Mouse (Mus musculus) brown adipose tissue, adult 24 weeks (tissue): ENCODE measurements around the gene 1810062G17Rik. TPM values are rescaled to one million over a fixed set of nuclear protein-coding genes. Genes with fewer than 3 reads are reported as not detected.

Experiments used
- H3K27ac ChIP-seq: fragments of 200-500 bp; replicated peaks from 2 replicates; pipeline ENCODE4 v1.5.1; 2012; ENCODE audit warnings: low read depth, mild to moderate bottlenecking, low read length
- H3K4me1 ChIP-seq: fragments of 200-500 bp; 2 replicates; pipeline ENCODE4 v1.6.1; 2012; ENCODE audit warnings: low read length, mixed read lengths; ENCODE audit not compliant: control insufficient read depth, insufficient read depth, insufficient read length
- H3K4me3 ChIP-seq: fragments of 200-500 bp; 2 replicates; pipeline ENCODE4 v1.5.1; 2012; ENCODE audit warnings: low read depth, mild to moderate bottlenecking, low read length, moderate library complexity; ENCODE audit not compliant: insufficient read depth
- polyA plus RNA-seq: library from polyadenylated mRNA; stranded (reverse); fragments of >200 nt; gene quantifications from 2 replicates; pipeline ENCODE4 v1.2.4, GENCODE M21; 2012; ENCODE audit not compliant: missing spikeins, insufficient read depth, insufficient read length

1810062G17Rik gene
- polyA plus RNA-seq, 1 experiment, result 3.8 TPM

DNA sequence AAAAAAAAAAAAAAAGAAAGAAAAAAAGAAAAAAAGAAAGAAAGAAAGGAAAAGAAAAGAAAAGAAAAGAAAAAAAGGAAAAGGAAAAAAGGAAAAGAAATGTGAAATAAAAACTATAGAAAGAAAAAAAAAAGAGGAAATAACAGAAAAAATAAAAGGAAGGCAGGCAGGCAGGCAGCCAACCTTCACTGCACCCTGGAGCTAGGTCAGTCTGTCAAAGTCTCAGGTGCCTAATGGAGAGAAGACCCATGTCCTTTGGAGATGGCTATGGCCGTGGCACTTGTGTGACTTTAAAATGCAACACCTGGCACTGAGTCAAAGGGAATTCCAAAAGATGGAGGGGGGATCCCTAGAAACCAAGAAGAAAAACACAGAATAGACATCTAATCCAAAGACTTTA is 12.6 kb downstream of the 1810062G17Rik start:
- no peak overlapping the region for H3K4me3 ChIP-seq
- H3K27ac ChIP-seq, result no peak overlapping the region
- no peaks in the 10 kb centered on the region for H3K4me1 ChIP-seq

DNA sequence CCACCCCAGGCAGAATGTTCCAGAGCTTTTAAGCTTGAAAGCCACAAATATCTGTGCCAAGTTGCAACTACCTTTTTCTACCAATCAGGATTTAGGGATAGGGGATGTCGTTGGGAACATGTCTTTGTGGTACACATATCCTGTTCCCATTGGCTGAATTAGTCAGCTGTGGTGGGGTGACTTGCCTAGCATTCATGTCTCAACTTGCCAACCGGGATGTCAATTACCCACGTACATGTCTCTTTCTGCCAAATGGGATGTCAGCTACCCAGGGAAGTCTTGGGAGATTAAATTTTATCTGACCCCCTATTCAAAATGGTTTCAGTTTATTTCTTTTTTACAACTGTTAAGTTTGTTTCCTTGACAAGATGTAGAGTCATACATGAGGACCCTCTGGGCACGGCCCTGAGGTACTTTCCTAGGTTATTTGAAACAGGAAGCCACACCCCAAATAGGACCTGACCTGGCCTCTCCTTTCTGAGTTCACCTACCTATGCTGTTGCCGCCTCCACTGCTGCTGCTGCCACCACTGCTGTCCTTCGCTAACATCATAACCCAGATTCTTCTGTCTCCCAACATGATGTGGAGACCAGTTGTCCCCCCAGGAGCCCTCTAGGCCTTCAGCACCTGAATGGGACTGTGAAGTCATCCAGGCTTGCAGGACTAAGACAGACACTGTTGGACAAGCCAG is 13.3 kb downstream of the 1810062G17Rik start:
- H3K4me1 ChIP-seq, result no peaks in the 10 kb centered on the region
- no peak overlapping the region for H3K4me3 ChIP-seq
- H3K27ac ChIP-seq, result no peak overlapping the region

DNA sequence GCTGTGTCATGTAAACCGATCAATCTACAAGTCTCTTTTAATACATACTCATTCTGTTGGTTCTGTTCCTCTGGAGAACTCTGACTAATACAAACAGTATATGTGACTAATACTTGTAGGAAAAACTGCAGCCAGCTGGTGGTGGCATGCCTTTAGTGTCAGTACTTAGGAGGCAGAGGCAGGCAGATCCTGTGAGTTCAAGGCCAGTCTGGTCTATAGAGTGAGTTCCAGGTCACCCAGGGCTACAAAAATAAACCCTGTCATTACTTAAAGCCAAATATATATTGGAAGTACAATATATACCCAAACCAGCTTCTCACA is 13.8 kb downstream of the 1810062G17Rik start:
- Histone ChIP-seq H3K27ac (no peak overlapping the region), H3K4me1 (no peaks in the 10 kb centered on the region), H3K4me3 (no peak overlapping the region)

DNA sequence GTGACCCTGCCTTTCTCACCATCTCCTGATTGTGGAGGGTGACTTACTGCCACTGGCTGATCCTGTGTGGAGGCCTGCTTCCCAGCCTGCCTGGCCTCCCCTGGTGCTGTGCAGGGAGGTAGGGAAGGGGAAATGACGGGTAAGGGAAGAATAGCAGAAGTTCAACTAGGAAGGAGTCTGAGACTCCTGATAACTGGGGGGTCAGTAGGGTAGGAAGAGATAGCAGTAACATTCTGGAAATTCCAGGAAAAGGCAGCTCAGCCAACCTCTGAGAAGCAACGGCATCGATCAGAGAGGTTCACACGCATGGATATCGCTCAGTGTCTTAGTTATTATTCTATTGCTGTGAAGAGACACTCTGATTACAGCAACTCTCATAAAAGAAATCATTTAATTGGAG is 15.8 kb downstream of the 1810062G17Rik start:
- Histone ChIP-seq H3K4me3 (no peak overlapping the region), H3K27ac (no peak overlapping the region), H3K4me1 (no peaks in the 10 kb centered on the region)

DNA sequence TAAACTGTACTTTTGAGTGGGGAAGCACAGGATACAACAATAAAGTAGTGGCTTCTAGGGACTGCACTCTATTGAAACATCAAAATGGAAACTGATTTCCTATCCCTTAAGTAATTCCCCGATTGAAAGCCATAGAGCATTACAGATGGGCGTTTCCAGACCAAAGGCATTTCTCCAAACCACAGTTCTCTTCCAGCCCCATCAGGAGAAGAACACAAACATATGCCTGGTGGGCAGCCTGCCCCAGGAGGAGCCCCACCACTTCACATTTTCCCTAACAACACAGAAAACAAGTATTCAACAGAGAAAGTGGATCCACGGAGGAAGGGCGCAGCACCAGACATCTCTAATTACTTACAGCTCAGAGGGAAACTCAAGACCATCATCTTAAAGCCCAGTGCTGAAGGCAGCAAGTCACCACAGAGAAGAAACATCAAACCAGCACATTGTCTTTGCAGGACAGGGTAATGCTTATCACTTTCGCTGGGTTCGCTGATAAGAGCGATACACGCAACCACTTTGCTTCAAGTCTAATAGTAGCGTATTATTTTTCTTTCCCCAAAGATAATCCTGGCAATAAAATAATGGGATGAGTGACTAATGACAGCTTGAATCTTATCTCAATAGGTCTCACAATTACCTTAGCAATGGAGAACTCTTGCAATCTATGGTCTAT is 17.1 kb downstream of the 1810062G17Rik start:
- Histone ChIP-seq H3K4me3 (no peak overlapping the region), H3K27ac (no peak overlapping the region), H3K4me1 (no peaks in the 10 kb centered on the region)

DNA sequence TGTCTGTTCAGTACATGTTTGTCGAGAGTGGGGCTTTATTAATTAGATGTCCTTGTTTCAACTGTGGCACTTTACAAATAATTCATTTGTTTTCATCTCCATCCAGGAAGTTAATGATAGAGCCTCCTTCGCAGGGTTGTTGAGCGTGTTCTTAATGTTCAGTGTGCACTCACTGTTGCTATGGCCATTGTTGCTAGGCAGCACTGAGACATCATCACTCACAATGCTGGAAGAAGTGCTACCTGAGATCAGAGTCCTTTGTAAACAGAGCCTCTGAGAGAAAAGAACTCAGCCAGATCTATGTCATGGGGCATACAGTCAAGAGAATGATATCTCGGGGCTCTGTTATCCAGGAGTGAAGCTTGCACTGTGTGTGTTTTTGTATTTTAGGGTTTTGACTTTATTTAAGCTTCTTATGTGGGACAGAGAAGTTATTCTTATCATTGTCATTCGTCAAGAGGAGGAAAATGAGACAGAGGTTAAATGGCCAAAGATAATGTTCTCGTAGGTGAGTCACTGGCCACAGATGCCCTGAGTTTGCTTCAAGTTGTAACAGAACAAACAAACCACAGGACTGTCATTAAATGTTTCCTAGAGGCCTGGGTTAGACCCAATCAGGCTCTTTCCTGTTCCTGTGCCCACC is 18.0 kb downstream of the 1810062G17Rik start:
- no peak overlapping the region for H3K27ac ChIP-seq
- H3K4me3 ChIP-seq, result no peak overlapping the region
- H3K4me1 ChIP-seq, result no peaks in the 10 kb centered on the region

DNA sequence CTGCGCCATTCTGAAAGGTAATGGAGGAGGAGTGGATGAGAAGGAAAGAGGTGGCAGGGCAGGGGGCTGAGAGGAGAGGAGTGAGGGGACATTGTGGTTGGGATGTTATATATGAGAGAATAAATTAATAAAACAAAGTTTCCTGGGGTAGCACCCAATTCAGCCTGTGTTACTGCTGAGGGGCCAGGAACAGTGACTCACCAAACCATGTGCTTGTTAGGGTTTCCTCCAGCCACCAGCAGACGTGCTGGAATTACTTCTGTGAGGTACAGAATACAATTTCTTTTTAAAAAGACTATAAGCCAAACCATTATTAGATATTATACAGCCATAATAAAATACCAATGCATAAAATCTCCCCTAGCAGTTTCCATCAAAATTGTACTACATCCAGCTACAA is 18.9 kb downstream of the 1810062G17Rik start:
- no peaks in the 10 kb centered on the region for H3K4me1 ChIP-seq
- no peak overlapping the region for H3K27ac ChIP-seq
- no peak overlapping the region for H3K4me3 ChIP-seq

DNA sequence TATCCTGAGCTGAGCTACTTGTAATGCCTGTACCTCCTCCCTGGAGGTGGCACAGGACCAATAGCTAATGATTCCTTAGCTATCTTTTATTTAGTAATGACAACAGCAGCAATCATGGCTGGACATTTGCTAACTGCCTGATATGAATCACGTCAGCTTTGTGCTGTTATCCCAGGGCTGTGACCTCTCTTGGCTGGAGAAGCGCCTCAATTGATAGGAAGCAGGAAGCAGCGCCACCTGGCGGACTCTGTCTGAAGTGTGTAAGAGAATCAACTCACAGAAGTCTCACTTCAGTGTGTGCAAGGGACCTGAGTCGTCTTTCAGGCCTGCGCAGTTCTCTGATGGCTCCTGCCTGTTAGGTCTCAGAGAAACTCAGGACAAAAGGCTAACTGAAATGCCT is 19.7 kb downstream of the 1810062G17Rik start:
- Histone ChIP-seq H3K27ac (peak overlapping the region; percentile 77), H3K4me3 (peak overlapping the region; percentile 44), H3K4me1 (no peaks in the 10 kb centered on the region)

DNA sequence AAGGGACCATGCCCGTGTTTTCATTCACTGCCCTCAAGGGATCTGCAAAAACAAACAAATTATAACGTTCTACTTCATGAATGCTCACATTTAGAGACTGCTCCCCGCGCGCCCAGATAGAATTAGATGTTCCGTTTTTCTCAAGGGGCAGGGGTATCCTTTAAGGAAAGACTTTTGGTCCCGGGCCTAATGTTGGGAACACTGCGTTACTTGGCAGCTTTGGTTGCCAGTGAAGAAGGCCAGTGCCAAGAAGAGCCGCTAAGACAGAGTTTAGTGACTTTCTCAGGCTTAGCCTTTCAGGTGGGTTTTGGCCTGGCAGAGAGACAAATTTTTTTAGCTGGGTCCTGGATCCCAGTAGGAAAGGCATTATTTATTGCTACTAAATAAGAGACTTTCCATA is 20.5 kb downstream of the 1810062G17Rik start:
- Histone ChIP-seq H3K27ac (no peak overlapping the region), H3K4me1 (no peaks in the 10 kb centered on the region), H3K4me3 (no peak overlapping the region)

DNA sequence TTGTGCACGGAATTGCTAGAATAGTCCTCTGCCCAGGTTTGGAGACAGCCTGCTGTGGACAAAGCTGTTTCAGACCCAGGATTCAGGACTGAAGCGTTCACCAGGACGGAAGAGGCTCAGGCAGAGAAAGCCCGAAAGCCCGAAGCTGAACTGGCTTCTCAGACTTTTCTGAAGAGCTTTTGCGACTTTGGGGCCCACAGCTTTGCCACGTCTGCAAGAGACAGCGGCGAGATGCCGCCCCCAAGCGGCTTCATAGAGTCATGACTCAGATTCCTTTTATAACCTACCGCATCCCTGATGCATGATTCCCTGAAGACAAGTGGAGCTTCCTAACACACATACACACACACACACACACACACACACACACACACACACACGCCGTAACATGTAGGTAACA is 21.0 kb downstream of the 1810062G17Rik start:
- Histone ChIP-seq H3K4me3 (no peak overlapping the region), H3K4me1 (no peaks in the 10 kb centered on the region), H3K27ac (no peak overlapping the region)

DNA sequence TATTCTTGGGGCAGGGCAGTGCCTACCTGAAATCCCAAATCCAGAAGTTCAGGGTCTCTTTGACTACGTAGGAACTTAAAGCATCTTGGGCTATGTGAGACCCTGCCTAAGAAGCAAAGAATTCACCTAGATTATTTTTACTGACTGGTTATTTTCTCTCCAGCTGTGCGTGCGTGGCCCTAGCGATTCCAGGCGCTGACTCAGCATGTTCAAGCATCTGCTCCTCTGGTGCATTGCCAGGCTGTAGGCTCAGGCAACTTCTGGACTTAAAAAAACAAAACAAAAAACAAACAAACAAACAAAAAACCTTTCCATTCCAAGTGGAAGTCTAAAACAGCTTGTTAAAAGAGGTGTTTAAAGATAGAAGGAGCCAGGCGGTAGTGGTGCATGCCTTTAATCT is 22.5 kb downstream of the 1810062G17Rik start:
- no peak overlapping the region for H3K27ac ChIP-seq
- H3K4me1 ChIP-seq, result no peaks in the 10 kb centered on the region
- H3K4me3 ChIP-seq, result no peak overlapping the region

DNA sequence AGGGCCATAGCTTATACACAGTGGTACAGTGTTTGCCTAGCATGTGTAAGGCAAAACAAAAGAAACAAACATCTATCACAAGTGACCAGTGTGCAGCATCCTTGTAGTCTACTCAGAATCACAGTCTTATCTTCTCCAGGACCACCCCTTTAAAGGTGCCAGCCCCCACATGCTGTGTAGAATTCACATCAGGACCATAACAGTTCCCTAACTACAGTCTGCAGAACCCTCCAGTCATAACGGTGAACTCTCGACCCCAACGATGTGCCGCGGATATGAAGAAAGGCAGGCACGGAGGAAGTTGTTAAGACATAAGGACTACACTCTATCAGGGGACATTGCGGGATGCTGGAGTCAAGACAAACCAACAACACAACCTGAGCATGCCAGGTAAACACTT is 23.7 kb downstream of the 1810062G17Rik start:
- no peak overlapping the region for H3K27ac ChIP-seq
- no peak overlapping the region for H3K4me3 ChIP-seq
- H3K4me1 ChIP-seq, result no peaks in the 10 kb centered on the region

DNA sequence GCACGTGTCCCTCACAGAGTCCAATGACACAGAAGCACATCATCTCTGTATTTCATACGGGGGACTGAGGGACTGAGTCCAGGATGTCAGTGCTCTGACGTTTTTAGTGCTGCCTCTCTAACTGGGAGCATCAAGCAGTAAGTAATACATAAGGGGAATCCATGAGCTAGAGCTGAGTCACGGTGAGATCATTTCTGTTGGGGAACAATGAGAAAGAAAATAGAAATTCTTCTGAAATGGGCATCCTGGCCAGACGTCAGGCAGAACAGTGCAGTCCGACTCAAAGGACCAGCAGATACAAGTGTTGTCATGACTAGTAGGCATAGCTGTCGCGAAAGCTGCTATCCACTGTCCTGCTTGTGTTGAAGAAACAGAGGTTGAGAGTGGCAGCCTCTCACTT is 25.2 kb downstream of the 1810062G17Rik start:
- no peak overlapping the region for H3K4me3 ChIP-seq
- no peak overlapping the region for H3K27ac ChIP-seq
- no peaks in the 10 kb centered on the region for H3K4me1 ChIP-seq

DNA sequence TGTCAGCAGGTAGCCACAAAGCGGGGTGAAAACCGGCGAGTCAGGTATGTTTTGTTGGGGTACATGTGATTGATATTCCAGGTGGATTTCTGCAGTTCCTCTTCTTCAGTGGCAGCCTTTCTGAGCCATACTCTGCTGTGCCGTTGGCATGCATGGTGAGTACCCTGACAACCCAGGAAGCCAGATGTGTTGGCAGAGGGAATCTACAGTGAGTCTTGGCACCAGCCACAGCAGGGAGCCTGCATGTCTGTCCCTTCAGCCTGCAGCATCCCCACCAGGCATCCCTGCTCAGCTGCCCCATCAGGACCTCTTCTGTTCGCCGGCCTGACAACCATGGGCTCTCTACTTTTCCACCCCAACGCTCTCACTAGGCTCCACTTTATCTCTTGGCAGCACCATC is 25.8 kb downstream of the 1810062G17Rik start:
- H3K4me1 ChIP-seq, result no peaks in the 10 kb centered on the region
- no peak overlapping the region for H3K27ac ChIP-seq
- no peak overlapping the region for H3K4me3 ChIP-seq

DNA sequence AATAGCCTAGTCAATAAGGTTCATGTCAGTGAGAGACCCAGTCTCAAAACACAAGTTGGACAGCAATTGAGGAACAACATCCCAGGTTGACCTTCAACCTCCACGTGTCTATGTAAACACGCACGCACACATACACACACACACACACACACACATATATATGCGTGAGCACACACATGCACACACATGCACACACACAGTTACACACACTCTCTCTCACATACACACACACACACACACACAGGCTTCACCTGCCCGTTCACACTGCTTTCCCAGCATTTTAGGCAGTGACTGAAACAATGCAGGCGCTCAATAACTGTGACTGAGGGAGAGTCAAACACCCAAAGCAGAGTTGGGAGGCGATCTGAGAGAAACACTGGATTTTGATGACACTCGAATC is 29.6 kb downstream of the 1810062G17Rik start:
- H3K4me1 ChIP-seq, result no peaks in the 10 kb centered on the region
- H3K4me3 ChIP-seq, result no peak overlapping the region
- H3K27ac ChIP-seq, result no peak overlapping the region
